In the genomic region with DNA sequence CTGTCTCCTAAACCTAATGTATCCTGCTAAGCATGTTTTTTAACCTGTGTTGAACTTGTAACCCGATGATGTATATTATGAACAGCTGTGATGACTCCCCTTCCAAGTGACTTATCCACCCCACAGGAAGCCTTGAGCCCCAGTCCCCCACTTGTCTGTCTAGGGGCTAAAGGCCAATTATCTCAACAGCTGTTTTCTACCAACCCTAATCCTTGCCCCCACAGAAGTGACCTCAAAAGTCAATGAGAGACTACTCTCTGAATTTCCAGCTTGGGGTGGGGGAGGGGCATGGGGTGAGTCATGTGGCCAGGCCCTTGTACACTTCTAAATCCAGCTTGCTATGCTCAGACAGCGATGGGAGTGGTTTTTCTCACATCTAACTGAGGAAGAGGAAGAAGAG, we compare ENCODE assay signal across 16 mouse cellular contexts. TPM values are rescaled to one million over a fixed set of nuclear protein-coding genes. Genes with fewer than 3 reads are reported as not detected.
DNase-seq lines count a peak whose midpoint lies in the region; ATAC-seq and TF ChIP-seq lines count a peak whose summit lies in the region.
"Had no signal": no experiment of that assay in that cellular context is flagged by ENCODE, and none has a peak within 500 bp of the region (broad histone marks: within the 10 kb centered on the region; RNA-seq: fewer than 3 reads in every experiment).

No protein-coding gene starts in this region.

- 45% methylated on average over 2 of the region's 2 CpGs for WGBS in kidney, embryonic 15.5 days
- 33% methylated on average over 2 of the region's 2 CpGs for WGBS in heart, adult 2 months
- WGBS in midbrain, embryonic 11.5 days = 49% methylated on average over 2 of the region's 2 CpGs

- TF ChIP-seq CTCF in heart, adult 2 months (IDR thresholded peaks at IDR 0.05) = no peak

- H3K9ac ChIP-seq in kidney, embryonic 15.5 days = no peak overlapping the region
- no peak overlapping the region for H3K9ac ChIP-seq in heart, adult 2 months (ENCODE audit: low read depth, low read length)
- H3K9ac ChIP-seq in midbrain, embryonic 11.5 days (ENCODE audit: low read length) = no peak overlapping the region
- H3K9ac ChIP-seq: hindbrain, embryonic 14.5 days; lung, embryonic 14.5 days had no signal

- no peak overlapping the region for H3K4me3 ChIP-seq in kidney, embryonic 15.5 days (replicated peaks)
- no peak overlapping the region for H3K4me3 ChIP-seq in heart, adult 2 months
- H3K4me3 ChIP-seq in midbrain, embryonic 11.5 days (ENCODE audit: low read depth, low read length) = no peak overlapping the region
- H3K4me3 ChIP-seq: megakaryocyte, embryonic 14.5 days had no signal

- TF ChIP-seq POLR2A in heart, adult 2 months (IDR thresholded peaks at IDR 0.05; ENCODE audit: insufficient read depth, low read depth, low read length) = no peak

- ATAC-seq in kidney, embryonic 15.5 days (replicated peaks; ENCODE audit: low FRiP score) = peak; percentile 71
- no peak for ATAC-seq in midbrain, embryonic 11.5 days (ENCODE audit: low FRiP score)
- ATAC-seq: forebrain, embryonic 16.5 days had no signal

- intact Hi-C loops in heart, adult 2 months (cut with DNase I) = no loop called here

- peak; percentile 31 for DNase-seq in heart, adult 11 months
- no peak for DNase-seq in heart, adult 18-20 months
- peak; percentile 48 for DNase-seq in embryo, embryonic 11 days
- DNase-seq in mesoderm, embryonic 11.5 days (ENCODE audit: low read depth, low spot score) = peak; percentile 34
- no peak for DNase-seq in cerebellum, postnatal 36 days
- no peak for DNase-seq in heart, adult 2 months
- no peak for DNase-seq in midbrain, embryonic 11.5 days (ENCODE audit: low spot score, missing footprints)
- DNase-seq: adrenal gland, adult 8-10 months; cerebellum, postnatal 10 days; gastrocnemius, postnatal 14 days; lung, embryonic 14.5 days had no signal

- no peaks in the 10 kb centered on the region for H3K9me3 ChIP-seq in kidney, embryonic 15.5 days (replicated peaks)
- H3K9me3 ChIP-seq in midbrain, embryonic 11.5 days (ENCODE audit: control insufficient read depth, low read length) = no peaks in the 10 kb centered on the region
- H3K9me3 ChIP-seq: megakaryocyte, embryonic 14.5 days had no signal

- H3K27me3 ChIP-seq in kidney, embryonic 15.5 days = 0 out of 2 replicates have a peak, but pooled peaks cover 1% of the 10 kb centered on the region
- H3K27me3 ChIP-seq in heart, adult 2 months (ENCODE audit: control insufficient read depth, insufficient read depth, low read length) = no peaks in the 10 kb centered on the region
- no peaks in the 10 kb centered on the region for H3K27me3 ChIP-seq in midbrain, embryonic 11.5 days (ENCODE audit: control insufficient read depth, insufficient read depth, low read length)
- H3K27me3 ChIP-seq: megakaryocyte, embryonic 14.5 days had no signal

- no peak overlapping the region for H3K4me2 ChIP-seq in kidney, embryonic 15.5 days
- H3K4me2 ChIP-seq in midbrain, embryonic 11.5 days = no peak overlapping the region
- H3K4me2 ChIP-seq: hindbrain, embryonic 14.5 days; lung, embryonic 14.5 days had no signal

- H3K79me2 ChIP-seq in heart, adult 2 months (replicated peaks; ENCODE audit: control insufficient read depth, insufficient read depth, low read length) = no peaks in the 10 kb centered on the region

- TF ChIP-seq EP300 in heart, adult 2 months (IDR thresholded peaks at IDR 0.05; ENCODE audit: insufficient read depth, low read depth, low read length) = no peak

- no peaks in the 10 kb centered on the region for H3K36me3 ChIP-seq in kidney, embryonic 15.5 days
- H3K36me3 ChIP-seq in heart, adult 2 months (ENCODE audit: control insufficient read depth, insufficient read depth, low read length) = no peaks in the 10 kb centered on the region
- no peaks in the 10 kb centered on the region for H3K36me3 ChIP-seq in midbrain, embryonic 11.5 days (ENCODE audit: control insufficient read depth, insufficient read depth, low read length)

- H3K27ac ChIP-seq in kidney, embryonic 15.5 days = no peak overlapping the region
- H3K27ac ChIP-seq in heart, adult 2 months = no peak overlapping the region
- no peak overlapping the region for H3K27ac ChIP-seq in midbrain, embryonic 11.5 days (ENCODE audit: low read depth, low read length)
- H3K27ac ChIP-seq: hindbrain, embryonic 14.5 days had no signal

- no peaks in the 10 kb centered on the region for H3K4me1 ChIP-seq in kidney, embryonic 15.5 days
- H3K4me1 ChIP-seq in heart, adult 2 months (ENCODE audit: control insufficient read depth, insufficient read depth, low read length) = no peaks in the 10 kb centered on the region
- H3K4me1 ChIP-seq in midbrain, embryonic 11.5 days (ENCODE audit: control insufficient read depth, insufficient read depth, low read length) = no peaks in the 10 kb centered on the region
- H3K4me1 ChIP-seq: megakaryocyte, embryonic 14.5 days had no signal

RNA-seq across cellular contexts. Expression of gene Ano5, which starts 6.9 kb away (rescaled TPM):
- total RNA-seq in heart, adult 18-20 months (2021) = 1 to 10 TPM; 2.4 to 3.4 TPM
- 0.48 and 0.58 TPM in 2 replicates for polyA plus RNA-seq in kidney, embryonic 15.5 days (2015; fragmentation: Nextera tagmentation; extraction: Ambion mirVana)
- total RNA-seq in heart, adult 2 months (2021) = under 1 TPM; 0.65 to 0.96 TPM
- polyA plus RNA-seq in heart, adult 2 months (2012; rRNA removed) = 0.18 TPM in 1 of 2 replicates, not detected in the other
- polyA plus RNA-seq in midbrain, embryonic 11.5 days (2014; fragmentation: Nextera tagmentation; extraction: Ambion mirVana) = 0.25 and 0.40 TPM in 2 replicates
- polyA plus RNA-seq: liver, adult 2 months; lung, embryonic 14.5 days had no signal

Comparison
In these comparisons a context has a peak if more than half of its experiments do, and no peak if none do; other contexts are left out.
1. DNase-seq: peak in heart, adult 11 months (single experiment), embryo, embryonic 11 days (single experiment) and mesoderm, embryonic 11.5 days (single experiment); none in heart, adult 18-20 months (0 of 2), cerebellum, postnatal 36 days (0 of 2), heart, adult 2 months (0 of 2) and midbrain, embryonic 11.5 days (single experiment).